ENCODE assay signal across 22 mouse cellular contexts in the genomic region with DNA sequence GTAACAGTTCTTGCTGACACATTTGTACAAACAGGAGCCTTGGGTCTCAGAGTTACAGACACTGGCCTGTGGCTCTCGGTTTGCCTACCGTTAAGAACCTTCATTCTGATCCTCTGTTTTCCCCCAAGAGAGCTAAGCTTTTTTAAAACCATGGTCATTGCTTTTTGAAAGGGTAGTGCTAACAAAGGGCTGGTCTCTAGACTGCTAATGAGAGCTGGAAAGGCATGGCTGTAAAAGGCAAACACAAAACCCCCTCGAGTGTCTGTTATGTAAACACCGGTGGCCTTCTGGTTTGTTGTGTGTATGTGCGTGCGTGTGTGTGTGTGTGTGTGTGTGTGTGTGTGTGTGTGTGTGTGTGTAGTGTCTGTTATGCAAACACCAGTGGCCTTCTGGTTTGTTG. TPM values are rescaled to one million over a fixed set of nuclear protein-coding genes. Genes with fewer than 3 reads are reported as not detected.
DNase-seq lines count a peak whose midpoint lies in the region; ATAC-seq lines count a peak whose summit lies in the region.
"Had no signal": no experiment of that assay in that cellular context is flagged by ENCODE, and none has a peak within 500 bp of the region (broad histone marks: within the 10 kb centered on the region; RNA-seq: fewer than 3 reads in every experiment).

No protein-coding gene starts in this region.

- H3K36me3 ChIP-seq in hindbrain, embryonic 11.5 days (ENCODE audit: control insufficient read depth, insufficient read depth, low read length), result no peaks in the 10 kb centered on the region
- no peaks in the 10 kb centered on the region for H3K36me3 ChIP-seq in hindbrain, embryonic 13.5 days
- H3K36me3 ChIP-seq in midbrain, embryonic 10.5 days, result no peaks in the 10 kb centered on the region
- no peaks in the 10 kb centered on the region for H3K36me3 ChIP-seq in midbrain, embryonic 15.5 days (replicated peaks)
- H3K36me3 ChIP-seq in midbrain, embryonic 12.5 days, result no peaks in the 10 kb centered on the region
- no peaks in the 10 kb centered on the region for H3K36me3 ChIP-seq in midbrain, embryonic 14.5 days (ENCODE audit: control insufficient read depth, insufficient read depth, low read length)
- H3K36me3 ChIP-seq: embryonic facial prominence, embryonic 13.5 days; embryonic facial prominence, embryonic 15.5 days; forebrain, embryonic 10.5 days; forebrain, embryonic 12.5 days had no signal

- DNase-seq in hindbrain, embryonic 11.5 days (ENCODE audit: low spot score), result no peak
- no peak for DNase-seq in midbrain, embryonic 10.5 days (ENCODE audit: low spot score)
- no peak for DNase-seq in midbrain, embryonic 14.5 days
- DNase-seq: adrenal gland, adult 2 months; adrenal gland, postnatal 10 days; adrenal gland, postnatal 25 days; cerebellum, adult 11 months; cerebellum, adult 18-20 months; cerebellum, adult 8-10 months; cerebellum, adult 9-11 months; cerebellum, postnatal 14 days; cerebellum, postnatal 36 days; embryo, embryonic 11 days had no signal

- H3K9me3 ChIP-seq in hindbrain, embryonic 11.5 days (ENCODE audit: control insufficient read depth, low read length), result no peaks in the 10 kb centered on the region
- H3K9me3 ChIP-seq in hindbrain, embryonic 13.5 days, result no peaks in the 10 kb centered on the region
- no peaks in the 10 kb centered on the region for H3K9me3 ChIP-seq in midbrain, embryonic 10.5 days (replicated peaks)
- no peaks in the 10 kb centered on the region for H3K9me3 ChIP-seq in midbrain, embryonic 15.5 days
- H3K9me3 ChIP-seq in midbrain, embryonic 12.5 days, result no peaks in the 10 kb centered on the region
- no peaks in the 10 kb centered on the region for H3K9me3 ChIP-seq in midbrain, embryonic 14.5 days (ENCODE audit: control insufficient read depth, low read length)
- H3K9me3 ChIP-seq: embryonic facial prominence, embryonic 13.5 days; embryonic facial prominence, embryonic 15.5 days; forebrain, embryonic 10.5 days; forebrain, embryonic 12.5 days had no signal

- no peak for ATAC-seq in hindbrain, embryonic 11.5 days (ENCODE audit: low FRiP score)
- ATAC-seq in hindbrain, embryonic 13.5 days (ENCODE audit: low FRiP score), result no peak
- ATAC-seq in midbrain, embryonic 15.5 days (replicated peaks), result no peak
- no peak for ATAC-seq in midbrain, embryonic 12.5 days (ENCODE audit: low FRiP score, low read depth)
- ATAC-seq in midbrain, embryonic 14.5 days (ENCODE audit: low FRiP score, low TSS enrichment), result no peak
- ATAC-seq: forebrain, embryonic 14.5 days had no signal

- no peaks in the 10 kb centered on the region for H3K4me1 ChIP-seq in hindbrain, embryonic 11.5 days (replicated peaks; ENCODE audit: control insufficient read depth, insufficient read depth, low read length)
- H3K4me1 ChIP-seq in hindbrain, embryonic 13.5 days (replicated peaks), result peaks cover 25% of the 10 kb centered on the region
- peaks cover 36% of the 10 kb centered on the region for H3K4me1 ChIP-seq in midbrain, embryonic 10.5 days
- peaks cover 16% of the 10 kb centered on the region; the same call in 1 of the 2 replicates for H3K4me1 ChIP-seq in midbrain, embryonic 15.5 days
- H3K4me1 ChIP-seq in midbrain, embryonic 12.5 days, result peaks cover 21% of the 10 kb centered on the region
- H3K4me1 ChIP-seq in midbrain, embryonic 14.5 days (ENCODE audit: control insufficient read depth, insufficient read depth, low read length), result peaks cover 18% of the 10 kb centered on the region

- no peaks in the 10 kb centered on the region for H3K27me3 ChIP-seq in hindbrain, embryonic 11.5 days (ENCODE audit: control insufficient read depth, insufficient read depth, low read length)
- no peaks in the 10 kb centered on the region for H3K27me3 ChIP-seq in hindbrain, embryonic 13.5 days
- peaks cover 15% of the 10 kb centered on the region; the same call in 1 of the 2 replicates for H3K27me3 ChIP-seq in midbrain, embryonic 10.5 days (ENCODE audit: low read depth, poor library complexity, severe bottlenecking)
- H3K27me3 ChIP-seq in midbrain, embryonic 15.5 days (replicated peaks), result no peaks in the 10 kb centered on the region
- H3K27me3 ChIP-seq in midbrain, embryonic 12.5 days, result peaks cover 2% of the 10 kb centered on the region; the same call in 1 of the 2 replicates
- no peaks in the 10 kb centered on the region for H3K27me3 ChIP-seq in midbrain, embryonic 14.5 days (ENCODE audit: control insufficient read depth, insufficient read depth, low read length)
- H3K27me3 ChIP-seq: embryonic facial prominence, embryonic 15.5 days had no signal

- H3K9ac ChIP-seq in hindbrain, embryonic 11.5 days (ENCODE audit: low read depth, low read length), result no peak overlapping the region
- no peak overlapping the region for H3K9ac ChIP-seq in hindbrain, embryonic 13.5 days
- H3K9ac ChIP-seq in midbrain, embryonic 15.5 days, result no peak overlapping the region
- H3K9ac ChIP-seq in midbrain, embryonic 12.5 days (replicated peaks), result no peak overlapping the region
- H3K9ac ChIP-seq in midbrain, embryonic 14.5 days (replicated peaks; ENCODE audit: low read length), result no peak overlapping the region
- H3K9ac ChIP-seq: embryonic facial prominence, embryonic 13.5 days; embryonic facial prominence, embryonic 15.5 days; forebrain, embryonic 12.5 days had no signal

- no peak overlapping the region for H3K4me3 ChIP-seq in hindbrain, embryonic 11.5 days (ENCODE audit: low read depth, low read length)
- no peak overlapping the region for H3K4me3 ChIP-seq in hindbrain, embryonic 13.5 days
- H3K4me3 ChIP-seq in midbrain, embryonic 10.5 days, result no peak overlapping the region
- no peak overlapping the region for H3K4me3 ChIP-seq in midbrain, embryonic 15.5 days
- H3K4me3 ChIP-seq in midbrain, embryonic 12.5 days, result no peak overlapping the region
- no peak overlapping the region for H3K4me3 ChIP-seq in midbrain, embryonic 14.5 days (replicated peaks; ENCODE audit: low read depth, low read length)
- H3K4me3 ChIP-seq: embryonic facial prominence, embryonic 13.5 days; embryonic facial prominence, embryonic 15.5 days; erythroblast, embryonic 14.5 days; forebrain, embryonic 10.5 days; forebrain, embryonic 12.5 days had no signal

- no peak overlapping the region for H3K4me2 ChIP-seq in hindbrain, embryonic 11.5 days (replicated peaks; ENCODE audit: low read depth, low read length)
- H3K4me2 ChIP-seq in hindbrain, embryonic 13.5 days, result no peak overlapping the region
- no peak overlapping the region for H3K4me2 ChIP-seq in midbrain, embryonic 15.5 days
- no peak overlapping the region for H3K4me2 ChIP-seq in midbrain, embryonic 12.5 days (replicated peaks)
- no peak overlapping the region for H3K4me2 ChIP-seq in midbrain, embryonic 14.5 days (ENCODE audit: low read length)
- H3K4me2 ChIP-seq: embryonic facial prominence, embryonic 13.5 days; embryonic facial prominence, embryonic 15.5 days; forebrain, embryonic 12.5 days had no signal

- H3K27ac ChIP-seq in hindbrain, embryonic 11.5 days (ENCODE audit: low read depth, low read length), result 0 out of 2 replicates have a peak overlapping the region, but pooled peaks have one; percentile 10
- H3K27ac ChIP-seq in hindbrain, embryonic 13.5 days, result no peak overlapping the region
- H3K27ac ChIP-seq in midbrain, embryonic 10.5 days (replicated peaks), result peak overlapping the region; percentile 53
- H3K27ac ChIP-seq in midbrain, embryonic 15.5 days, result no peak overlapping the region
- peak overlapping the region; percentile 54 for H3K27ac ChIP-seq in midbrain, embryonic 12.5 days (replicated peaks)
- no peak overlapping the region for H3K27ac ChIP-seq in midbrain, embryonic 14.5 days (replicated peaks; ENCODE audit: low read depth, low read length)
- H3K27ac ChIP-seq: embryonic facial prominence, embryonic 13.5 days; embryonic facial prominence, embryonic 15.5 days; forebrain, embryonic 10.5 days; forebrain, embryonic 12.5 days had no signal

- WGBS in hindbrain, embryonic 11.5 days, result 52% methylated on average over 6 of the region's 6 CpGs
- WGBS in hindbrain, embryonic 13.5 days, result 41% methylated on average over 6 of the region's 6 CpGs
- WGBS in midbrain, embryonic 10.5 days, result 44% methylated on average over 6 of the region's 6 CpGs
- WGBS in midbrain, embryonic 15.5 days, result 33% methylated on average over 6 of the region's 6 CpGs
- 37% methylated on average over 6 of the region's 6 CpGs for WGBS in midbrain, embryonic 12.5 days
- WGBS in midbrain, embryonic 14.5 days, result 44% methylated on average over 6 of the region's 6 CpGs

RNA-seq across cellular contexts. Expression of a gene that starts 17.0 kb away (rescaled TPM):
- 2.0 and 3.3 TPM in 2 replicates for polyA plus RNA-seq in hindbrain, embryonic 11.5 days (2014; fragmentation: Nextera tagmentation; extraction: Ambion mirVana)
- 6.9 and 7.4 TPM in 2 replicates for polyA plus RNA-seq in hindbrain, embryonic 13.5 days (2015; fragmentation: Nextera tagmentation; extraction: Ambion mirVana)
- 1.1 and 1.7 TPM in 2 replicates for polyA plus RNA-seq in midbrain, embryonic 10.5 days (2016; fragmentation: Nextera tagmentation; extraction: Ambion mirVana)
- 12.3 and 12.4 TPM in 2 replicates for polyA plus RNA-seq in midbrain, embryonic 15.5 days (2015; fragmentation: Nextera tagmentation; extraction: Ambion mirVana)
- 1.7 and 2.2 TPM in 2 replicates for polyA plus RNA-seq in midbrain, embryonic 12.5 days (2016; fragmentation: Nextera tagmentation; extraction: Ambion mirVana)
- polyA plus RNA-seq in midbrain, embryonic 14.5 days (2014; fragmentation: Nextera tagmentation; extraction: Ambion mirVana), result 10.0 and 10.5 TPM in 2 replicates
- polyA plus RNA-seq: erythroblast, embryonic 14.5 days had no signal

RNA-seq across cellular contexts. Expression of a gene that starts 56.3 kb away (rescaled TPM):
- 113 and 115 TPM in 2 replicates for polyA plus RNA-seq in hindbrain, embryonic 11.5 days (2014; fragmentation: Nextera tagmentation; extraction: Ambion mirVana)
- 92.3 and 94.9 TPM in 2 replicates for polyA plus RNA-seq in hindbrain, embryonic 13.5 days (2015; fragmentation: Nextera tagmentation; extraction: Ambion mirVana)
- polyA plus RNA-seq in midbrain, embryonic 10.5 days (2016; fragmentation: Nextera tagmentation; extraction: Ambion mirVana), result 91.0 and 104 TPM in 2 replicates
- polyA plus RNA-seq in midbrain, embryonic 15.5 days (2015; fragmentation: Nextera tagmentation; extraction: Ambion mirVana), result 78.6 and 80.5 TPM in 2 replicates
- polyA plus RNA-seq in midbrain, embryonic 12.5 days (2016; fragmentation: Nextera tagmentation; extraction: Ambion mirVana), result 93.7 and 98.6 TPM in 2 replicates
- 82.2 and 99.6 TPM in 2 replicates for polyA plus RNA-seq in midbrain, embryonic 14.5 days (2014; fragmentation: Nextera tagmentation; extraction: Ambion mirVana)

Comparison
In these comparisons a context has a peak if more than half of its experiments do, and no peak if none do; other contexts are left out.
1. H3K27ac ChIP-seq: peak in hindbrain, embryonic 11.5 days (single experiment), midbrain, embryonic 10.5 days (single experiment) and midbrain, embryonic 12.5 days (single experiment); none in hindbrain, embryonic 13.5 days (single experiment), midbrain, embryonic 15.5 days (single experiment) and midbrain, embryonic 14.5 days (single experiment).